Mouse (Mus musculus): ENCODE measurements around the gene Slc26a8. TPM values are rescaled to one million over a fixed set of nuclear protein-coding genes. Genes with fewer than 3 reads are reported as not detected.

Gene Slc26a8
- total RNA-seq, 2 experiments from 2014 or later, result 0.27 to 0.33 TPM

GRCm38 (mm10) chr17:28648607-28649370, 41.2 kb downstream of the Slc26a8 start:
- intact Hi-C loops (cut with DNase I), result loop anchor here (5.0 to 10.0 kb wide), 2 partner anchors 56 to 254 kb away; no protein-coding TSS in a partner anchor
- no peak for DNase-seq

GRCm38 (mm10) chr17:28646221-28646620, 43.8 kb downstream of the Slc26a8 start:
- no peak for DNase-seq
- intact Hi-C loops (cut with DNase I), result loop anchor here (5.0 to 10.0 kb wide), 2 partner anchors 54 to 251 kb away; no protein-coding TSS in a partner anchor

- intact Hi-C loops (cut with DNase I), result loop anchor here (10.0 kb wide), 1 partner anchor 249 kb away; no protein-coding TSS in a partner anchor
Measured at GRCm38 (mm10) chr17:28644112-28644511, 45.9 kb downstream of the Slc26a8 start.

GRCm38 (mm10) chr17:28643697-28644096, 46.3 kb downstream of the Slc26a8 start:
- intact Hi-C loops (cut with DNase I), result loop anchor here (10.0 kb wide), 1 partner anchor 249 kb away; no protein-coding TSS in a partner anchor
- DNase-seq, result no peak

More at GRCm38 (mm10) chr17:28644112-28644511, 45.9 kb downstream of the Slc26a8 start:
- no peak for DNase-seq

- intact Hi-C loops (cut with DNase I), result loop anchor here (10.0 kb wide), 1 partner anchor 245 kb away; no protein-coding TSS in a partner anchor
- no peak for DNase-seq
Measured at GRCm38 (mm10) chr17:28640113-28640512, 49.9 kb downstream of the Slc26a8 start.

GRCm38 (mm10) chr17:28637711-28638690, 52.0 kb downstream of the Slc26a8 start:
- intact Hi-C loops (cut with DNase I), result no loop called here
- DNase-seq, result no peak

GRCm38 (mm10) chr17:28635842-28636241, 54.2 kb downstream of the Slc26a8 start:
- DNase-seq, result no peak
- intact Hi-C loops (cut with DNase I), result no loop called here

GRCm38 (mm10) chr17:28629125-28629524, 60.9 kb downstream of the Slc26a8 start:
- no peak for DNase-seq
- intact Hi-C loops (cut with DNase I), result no loop called here

GRCm38 (mm10) chr17:28628248-28629124, 61.5 kb downstream of the Slc26a8 start:
- DNase-seq, result no peak
- intact Hi-C loops (cut with DNase I), result no loop called here

GRCm38 (mm10) chr17:28626937-28627336, 63.1 kb downstream of the Slc26a8 start:
- no peak for DNase-seq
- intact Hi-C loops (cut with DNase I), result no loop called here

GRCm38 (mm10) chr17:28625327-28625726, 64.7 kb downstream of the Slc26a8 start:
- intact Hi-C loops (cut with DNase I), result no loop called here
- DNase-seq, result no peak

GRCm38 (mm10) chr17:28624841-28625240, 65.2 kb downstream of the Slc26a8 start:
- no peak for DNase-seq
- intact Hi-C loops (cut with DNase I), result no loop called here

GRCm38 (mm10) chr17:28622300-28622759, 67.7 kb downstream of the Slc26a8 start, which contains the start of gene Srpk1:
Gene Srpk1 (minus strand): TSS chr17:28622709.
- DNase-seq, result peak; percentile 80 to 87
- intact Hi-C loops (cut with DNase I), result no loop called here

GRCm38 (mm10) chr17:28621381-28622299, 68.4 kb downstream of the Slc26a8 start:
- intact Hi-C loops (cut with DNase I), result no loop called here
- DNase-seq, result peak; percentile 11 to 35

- DNase-seq, result no peak
- intact Hi-C loops (cut with DNase I), result no loop called here
Measured at GRCm38 (mm10) chr17:28618775-28619174, 71.3 kb downstream of the Slc26a8 start.

- intact Hi-C loops (cut with DNase I), result no loop called here
- no peak for DNase-seq
Measured at GRCm38 (mm10) chr17:28618124-28618523, 71.9 kb downstream of the Slc26a8 start.

- intact Hi-C loops (cut with DNase I), result no loop called here
- no peak for DNase-seq
Measured at GRCm38 (mm10) chr17:28617636-28618035, 72.4 kb downstream of the Slc26a8 start.

- intact Hi-C loops (cut with DNase I), result no loop called here
- DNase-seq, result no peak
Measured at GRCm38 (mm10) chr17:28615332-28615731, 74.7 kb downstream of the Slc26a8 start.

- DNase-seq, result no peak
- intact Hi-C loops (cut with DNase I), result no loop called here
Measured at GRCm38 (mm10) chr17:28613096-28613495, 76.9 kb downstream of the Slc26a8 start.
